Mouse (Mus musculus): ENCODE data around the gene Shank2. TPM values are rescaled to one million over a fixed set of nuclear protein-coding genes. Genes with fewer than 3 reads are reported as not detected.

Shank2 gene
- polyA plus RNA-seq (2016; fragmentation: Nextera tagmentation; extraction: Ambion mirVana): 3.3 and 3.9 TPM in 2 replicates

DNA sequence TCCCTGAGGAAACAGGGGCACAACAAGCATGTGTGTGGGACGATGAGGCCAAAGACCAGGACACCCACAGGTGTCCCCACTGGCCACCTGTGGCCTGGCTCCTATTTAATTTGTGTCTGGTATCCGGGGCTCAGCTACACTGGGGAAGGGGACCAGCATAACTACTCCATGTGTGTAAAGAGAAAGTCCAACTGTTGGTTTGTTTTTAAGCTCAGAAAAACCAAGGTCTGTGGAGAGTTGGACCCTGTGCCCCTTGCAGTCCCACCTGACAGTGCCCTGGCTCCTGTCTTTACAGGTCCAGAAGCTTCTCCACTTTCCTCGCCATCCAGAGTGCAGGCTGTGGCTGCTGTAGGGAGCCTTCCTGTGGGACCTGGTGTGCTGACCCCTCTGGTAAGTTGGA, at the start of gene Shank2:
Gene Shank2 (plus strand): TSS at position 301 of the 400 bp plus-strand sequence.
- Histone ChIP-seq H3K27me3 (replicated peaks) (no peaks in the 10 kb centered on the region), H3K4me3 (no peak within 1 kb of the TSS), H3K27ac (no peak within 1 kb of the TSS), H3K36me3 (no peaks in the 10 kb centered on the region), H3K9ac (no peak within 1 kb of the TSS), H3K4me1 (no peaks in the 10 kb centered on the region), H3K9me3 (peaks cover 5% of the 10 kb centered on the region; the same call in 1 of the 2 replicates), H3K4me2 (replicated peaks) (no peak within 1 kb of the TSS)
- WGBS: 83% methylated on average over 3 of the region's 3 CpGs
- ATAC-seq (ENCODE audit: low FRiP score, low read depth): no peak

DNA sequence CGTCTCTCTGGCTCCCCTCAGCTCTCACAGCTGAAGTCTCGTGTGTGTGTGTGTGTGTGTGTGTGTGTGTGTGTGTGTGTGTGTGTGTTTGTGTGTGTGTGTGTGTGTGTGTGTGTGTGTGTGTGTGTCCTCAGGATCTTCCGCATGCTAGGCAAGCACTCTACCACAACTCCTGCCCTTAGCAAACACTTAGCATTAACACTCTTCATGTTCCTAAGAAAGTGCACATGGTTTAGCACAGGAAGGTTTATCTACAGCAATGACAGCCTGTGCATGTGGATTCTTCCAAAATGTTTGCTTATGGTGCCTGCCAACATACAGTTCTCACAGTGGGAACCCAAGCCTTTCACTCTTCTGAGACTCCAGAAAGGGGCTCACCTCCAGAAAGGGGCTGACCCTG, 49.6 kb upstream of the Shank2 start:
- ATAC-seq (ENCODE audit: low FRiP score, low read depth): no peak
- Histone ChIP-seq H3K27ac (no peak overlapping the region), H3K36me3 (no peaks in the 10 kb centered on the region), H3K4me2 (replicated peaks) (no peak overlapping the region), H3K4me3 (no peak overlapping the region), H3K4me1 (no peaks in the 10 kb centered on the region), H3K27me3 (replicated peaks) (no peaks in the 10 kb centered on the region), H3K9me3 (no peaks in the 10 kb centered on the region), H3K9ac (no peak overlapping the region)
- 82% methylated on average over 3 of the region's 3 CpGs for WGBS

DNA sequence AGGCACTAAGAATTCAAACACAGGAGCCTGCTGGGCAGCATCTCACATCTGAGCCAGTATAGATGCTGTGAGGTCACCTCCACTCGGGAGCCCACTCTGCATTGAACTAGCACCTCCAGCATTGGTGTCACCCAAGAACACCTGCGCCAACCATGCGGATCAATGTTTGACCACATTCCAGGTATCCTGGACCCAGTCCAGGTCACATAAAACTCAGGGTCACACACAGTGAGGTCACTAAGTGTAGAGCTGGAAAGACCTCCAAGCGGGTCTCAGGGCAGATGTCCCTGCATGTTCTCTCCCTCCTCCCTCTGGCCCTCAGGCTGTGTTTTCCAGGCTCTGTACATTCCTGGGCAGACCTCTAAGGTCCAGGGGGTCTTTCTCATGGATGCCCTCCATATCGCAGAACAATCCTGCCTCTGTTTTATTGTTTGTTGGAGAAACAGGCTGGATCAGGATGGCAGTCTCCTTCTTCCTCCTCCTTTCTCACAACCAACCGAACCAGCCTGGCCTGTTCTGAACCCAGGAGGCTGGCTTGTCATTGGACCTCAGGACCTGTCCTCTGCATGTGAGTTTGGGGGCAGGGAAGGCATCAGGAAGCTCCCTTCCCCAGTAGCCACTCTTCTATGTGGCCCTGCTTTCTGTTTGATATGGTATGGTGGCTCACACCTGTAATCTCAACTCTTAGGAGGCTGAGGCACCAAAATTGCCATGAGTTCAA, 45.0 kb upstream of the Shank2 start:
- ATAC-seq (ENCODE audit: low FRiP score, low read depth): no peak
- Histone ChIP-seq H3K9ac (no peak overlapping the region), H3K27me3 (replicated peaks) (no peaks in the 10 kb centered on the region), H3K4me1 (no peaks in the 10 kb centered on the region), H3K9me3 (no peaks in the 10 kb centered on the region), H3K4me3 (no peak overlapping the region), H3K4me2 (replicated peaks) (no peak overlapping the region), H3K27ac (no peak overlapping the region), H3K36me3 (no peaks in the 10 kb centered on the region)
- WGBS: 83% methylated on average over 6 of the region's 6 CpGs

DNA sequence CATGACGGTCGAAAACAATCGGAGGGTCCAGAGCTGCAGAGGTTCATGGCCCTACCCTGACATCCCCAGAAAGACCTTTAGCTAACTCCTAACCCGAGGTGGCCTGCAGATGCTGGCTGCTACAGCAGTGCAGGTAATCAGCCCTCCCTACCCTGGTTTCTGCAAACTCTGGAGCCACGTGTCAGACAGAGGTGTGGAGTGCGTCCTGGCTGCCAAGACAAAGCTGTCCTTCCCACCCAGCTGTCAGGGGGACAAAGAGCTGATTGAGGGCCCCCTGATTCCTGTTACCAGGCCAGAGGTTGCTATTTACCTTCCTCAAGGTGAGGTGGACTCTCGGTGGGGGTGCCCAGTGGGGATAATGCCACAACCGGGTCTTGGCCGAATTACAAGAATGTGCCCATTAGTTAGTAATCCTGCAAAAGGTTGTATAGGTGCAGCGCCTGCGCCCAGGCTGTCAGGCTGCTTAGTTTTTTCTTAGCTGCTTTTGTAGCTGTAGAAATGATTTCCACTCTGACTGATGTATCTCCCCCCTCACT, 43.6 kb upstream of the Shank2 start:
- no peak for ATAC-seq (ENCODE audit: low FRiP score, low read depth)
- Histone ChIP-seq H3K9me3 (no peaks in the 10 kb centered on the region), H3K4me1 (no peaks in the 10 kb centered on the region), H3K27me3 (replicated peaks) (no peaks in the 10 kb centered on the region), H3K4me3 (no peak overlapping the region), H3K36me3 (no peaks in the 10 kb centered on the region), H3K4me2 (replicated peaks) (no peak overlapping the region), H3K9ac (no peak overlapping the region), H3K27ac (no peak overlapping the region)
- WGBS: 64% methylated on average over 11 of the region's 11 CpGs

DNA sequence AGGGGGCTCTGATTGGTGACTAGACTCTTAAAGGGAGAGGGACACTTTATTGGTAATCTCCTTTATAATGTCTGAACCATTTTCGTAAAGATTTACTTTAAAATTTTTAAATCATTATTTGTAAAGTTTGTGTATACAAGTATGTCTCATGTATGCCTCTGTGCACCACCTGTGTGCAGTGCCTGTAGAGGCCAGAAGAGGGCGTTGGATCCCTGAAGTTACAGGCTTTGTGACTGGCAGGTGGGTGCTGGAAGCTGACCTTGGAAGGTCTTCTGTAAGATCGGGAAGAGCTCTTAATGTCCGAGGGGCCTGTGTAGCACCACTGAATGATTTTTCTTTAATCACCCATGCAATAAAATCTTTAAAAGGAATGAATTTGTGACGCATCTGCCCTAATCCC, 37.9 kb upstream of the Shank2 start:
- H3K4me3 ChIP-seq: no peak overlapping the region
- H3K27me3 ChIP-seq (replicated peaks): no peaks in the 10 kb centered on the region
- no peaks in the 10 kb centered on the region for H3K4me1 ChIP-seq
- H3K9ac ChIP-seq: no peak overlapping the region
- WGBS: 86% methylated on average over 5 of the region's 5 CpGs
- no peak overlapping the region for H3K27ac ChIP-seq
- H3K9me3 ChIP-seq: no peaks in the 10 kb centered on the region
- no peak overlapping the region for H3K4me2 ChIP-seq (replicated peaks)
- H3K36me3 ChIP-seq: no peaks in the 10 kb centered on the region
- no peak for ATAC-seq (ENCODE audit: low FRiP score, low read depth)

DNA sequence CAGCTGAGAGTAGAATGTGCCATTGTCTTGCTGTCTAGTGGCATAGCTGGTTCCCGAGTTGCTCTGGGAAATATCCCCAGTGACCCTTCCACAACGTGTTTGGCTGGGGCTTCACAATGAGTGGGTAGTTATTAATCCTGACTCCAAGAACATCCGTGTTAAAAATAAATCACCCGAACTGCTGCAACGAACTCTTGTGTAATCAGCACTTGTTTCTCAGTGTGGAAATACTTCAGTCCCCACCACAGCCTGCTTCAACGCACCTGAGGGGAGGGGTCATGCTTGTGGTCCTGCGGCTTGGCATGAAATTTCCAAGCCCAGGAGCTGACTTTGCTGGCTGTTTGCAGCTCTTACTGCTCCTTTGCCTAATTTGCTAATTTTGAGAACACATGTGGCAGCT, 35.1 kb upstream of the Shank2 start:
- 83% methylated on average over 7 of the region's 7 CpGs for WGBS

DNA sequence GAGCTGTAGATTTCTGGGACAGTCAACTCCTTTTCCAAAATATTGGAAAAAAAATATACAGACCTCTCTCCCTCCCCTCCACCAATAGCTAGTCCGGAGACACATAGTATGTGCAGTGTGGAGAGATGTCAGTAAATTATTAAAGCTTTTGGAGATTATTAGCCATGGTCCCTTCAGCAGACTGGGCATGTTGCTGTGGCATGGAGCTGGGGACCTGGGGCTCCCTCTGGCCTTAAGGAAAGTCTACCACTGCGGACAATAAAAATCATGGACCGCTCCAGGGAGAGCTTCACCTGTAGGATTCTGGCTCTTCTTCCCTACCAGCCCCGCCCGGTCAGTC, 24.3 kb upstream of the Shank2 start:
- peak overlapping the region; percentile 42; the same call in 1 of the 2 replicates for H3K4me3 ChIP-seq
- 15% methylated on average over 5 of the region's 5 CpGs for WGBS
- H3K9me3 ChIP-seq: no peaks in the 10 kb centered on the region
- no peak for ATAC-seq (ENCODE audit: low FRiP score, low read depth)
- H3K4me2 ChIP-seq (replicated peaks): peak overlapping the region; percentile 97
- peaks cover 74% of the 10 kb centered on the region for H3K27me3 ChIP-seq (replicated peaks)
- no peaks in the 10 kb centered on the region for H3K36me3 ChIP-seq
- H3K9ac ChIP-seq: no peak overlapping the region
- H3K4me1 ChIP-seq: peaks cover 17% of the 10 kb centered on the region
- H3K27ac ChIP-seq: no peak overlapping the region

More for the DNA sequence above, 35.1 kb upstream of the Shank2 start:
- Histone ChIP-seq H3K9ac (no peak overlapping the region), H3K4me2 (replicated peaks) (no peak overlapping the region), H3K4me3 (no peak overlapping the region), H3K36me3 (no peaks in the 10 kb centered on the region), H3K4me1 (no peaks in the 10 kb centered on the region), H3K27me3 (replicated peaks) (no peaks in the 10 kb centered on the region), H3K9me3 (no peaks in the 10 kb centered on the region), H3K27ac (no peak overlapping the region)
- ATAC-seq (ENCODE audit: low FRiP score, low read depth): no peak

DNA sequence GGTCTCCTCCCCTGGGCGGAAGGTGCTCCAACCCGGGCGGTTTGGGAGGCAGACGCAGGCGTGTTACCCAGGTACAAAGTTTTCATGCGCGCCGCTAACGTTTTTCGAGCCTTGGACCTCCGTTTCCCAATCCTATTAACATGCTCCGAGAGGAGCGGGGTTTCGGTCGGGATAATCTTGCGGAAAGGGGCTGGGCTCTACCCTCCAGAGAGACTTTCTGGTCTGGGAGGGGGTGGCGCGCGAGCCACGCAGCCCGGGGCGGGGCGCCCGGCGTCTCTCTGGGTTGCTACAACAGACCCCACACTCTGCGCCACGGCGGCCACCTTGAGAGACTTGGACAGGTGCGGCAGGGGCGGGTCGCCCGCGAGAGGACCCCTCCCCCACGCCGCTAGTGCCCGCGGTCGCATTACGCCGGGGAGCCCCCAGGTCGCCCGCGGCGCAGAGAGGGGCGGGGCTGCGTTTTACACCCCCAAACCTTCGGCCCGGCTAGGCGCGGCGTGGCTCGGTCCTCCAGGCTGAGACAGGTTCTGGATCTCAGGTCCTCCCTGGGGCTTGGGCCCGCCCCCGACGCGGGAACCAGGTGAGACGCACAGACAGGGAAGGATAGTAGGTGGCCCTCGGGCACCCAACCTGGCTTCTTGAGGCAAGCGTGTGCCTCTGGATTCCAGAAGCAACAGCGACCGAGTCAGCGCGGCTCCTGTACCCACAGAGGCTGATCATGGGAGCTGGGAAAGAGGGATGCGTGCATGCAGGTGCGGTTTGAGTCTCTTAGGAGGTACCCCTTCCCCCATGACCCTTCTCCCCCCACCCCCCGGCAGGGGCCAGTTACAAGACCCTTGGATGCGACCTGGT, 23.7 kb upstream of the Shank2 start:
- Histone ChIP-seq H3K9ac (peak overlapping the region; percentile 14), H3K36me3 (no peaks in the 10 kb centered on the region), H3K9me3 (no peaks in the 10 kb centered on the region), H3K4me1 (peaks cover 17% of the 10 kb centered on the region), H3K4me3 (peak overlapping the region; percentile 42), H3K4me2 (replicated peaks) (peak overlapping the region; percentile 97), H3K27ac (no peak overlapping the region), H3K27me3 (replicated peaks) (peaks cover 74% of the 10 kb centered on the region)
- 0 out of 2 replicates have a peak, but pooled peaks have one; percentile 44 for ATAC-seq (ENCODE audit: low FRiP score, low read depth)
- WGBS: under 1% methylated on average over 67 of the region's 67 CpGs

DNA sequence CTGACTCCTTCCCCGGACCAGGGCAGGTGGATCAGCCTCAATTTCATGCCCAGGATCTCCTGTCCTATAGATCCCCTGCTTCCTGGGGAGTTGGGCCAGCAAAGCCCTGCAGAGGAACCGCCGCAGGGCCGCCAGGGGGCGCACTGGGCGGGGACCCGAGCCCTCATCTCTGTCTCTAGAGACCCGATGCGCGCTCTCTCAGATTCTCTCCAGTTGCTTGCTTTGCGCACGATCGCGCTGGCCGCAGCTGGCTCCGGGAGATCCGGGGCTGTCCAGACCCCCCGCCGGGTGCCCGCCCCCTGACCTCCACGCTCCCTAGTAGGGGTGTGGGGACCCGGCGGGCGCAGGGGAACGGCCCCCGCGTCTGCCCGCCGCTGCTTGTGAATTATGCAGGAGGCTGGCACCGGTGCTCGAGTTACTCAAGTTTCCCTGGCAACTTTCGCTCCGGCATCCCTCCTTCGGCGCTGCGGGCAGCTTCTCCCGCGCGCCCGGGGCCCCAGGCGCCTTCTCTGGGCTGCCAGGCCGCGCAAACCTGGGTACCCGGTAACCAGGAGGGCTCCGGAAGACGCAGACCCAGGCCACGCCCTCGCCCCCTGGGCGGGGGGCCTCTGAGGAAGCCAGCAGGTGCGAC, 22.9 kb upstream of the Shank2 start:
- Histone ChIP-seq H3K9ac (0 out of 2 replicates have a peak overlapping the region, but pooled peaks have one; percentile 35), H3K27me3 (replicated peaks) (peaks cover 70% of the 10 kb centered on the region), H3K36me3 (no peaks in the 10 kb centered on the region), H3K4me1 (peaks cover 17% of the 10 kb centered on the region), H3K4me3 (peak overlapping the region; percentile 42), H3K4me2 (replicated peaks) (peak overlapping the region; percentile 97), H3K9me3 (no peaks in the 10 kb centered on the region), H3K27ac (no peak overlapping the region)
- peak; percentile 79 for ATAC-seq (ENCODE audit: low FRiP score, low read depth)
- 1% methylated on average over 50 of the region's 50 CpGs for WGBS

DNA sequence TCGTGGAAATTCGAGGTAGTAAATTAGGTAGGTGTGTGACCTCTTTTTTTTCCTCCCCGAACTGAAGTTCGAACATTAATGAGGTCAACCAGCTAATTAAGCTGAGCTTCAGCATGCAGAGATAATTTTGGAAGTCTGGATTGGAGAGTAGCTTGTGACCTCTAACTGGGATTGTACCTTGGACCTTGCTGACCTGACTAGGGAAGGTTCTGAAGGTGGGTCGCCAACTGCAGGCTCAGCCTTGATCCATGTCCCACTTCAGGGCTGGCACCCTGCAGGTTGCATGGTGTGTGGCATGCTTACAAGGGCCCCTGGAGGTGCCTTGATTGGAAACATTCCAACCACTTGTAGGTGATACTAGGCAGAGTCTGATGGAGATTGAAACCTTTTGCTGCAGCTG, 21.7 kb upstream of the Shank2 start:
- Histone ChIP-seq H3K9ac (no peak overlapping the region), H3K4me3 (no peak overlapping the region), H3K27me3 (replicated peaks) (peaks cover 70% of the 10 kb centered on the region), H3K27ac (no peak overlapping the region), H3K9me3 (no peaks in the 10 kb centered on the region), H3K4me2 (replicated peaks) (no peak overlapping the region), H3K36me3 (no peaks in the 10 kb centered on the region), H3K4me1 (peaks cover 17% of the 10 kb centered on the region)
- WGBS: 57% methylated on average over 5 of the region's 5 CpGs
- no peak for ATAC-seq (ENCODE audit: low FRiP score, low read depth)

DNA sequence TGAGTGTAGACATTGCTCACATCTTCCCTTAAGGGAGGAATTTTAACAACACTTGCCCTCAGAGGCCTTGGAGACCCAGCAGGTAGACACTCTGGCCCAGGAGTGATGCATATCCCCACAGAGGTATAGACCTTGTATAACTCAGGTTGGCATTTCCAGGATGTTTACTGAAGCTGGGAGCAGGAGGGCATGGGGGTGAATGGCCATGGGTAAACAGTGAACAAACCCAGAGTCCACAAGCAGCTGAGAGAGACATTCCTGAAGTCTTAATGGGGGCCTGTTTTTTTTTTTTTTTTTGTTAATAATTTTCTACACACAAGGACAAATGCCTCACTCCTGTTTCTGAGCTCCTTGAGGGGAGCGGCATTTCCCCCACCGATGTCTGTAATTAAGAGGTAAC, 15.4 kb upstream of the Shank2 start:
- 91% methylated on average over 2 of the region's 2 CpGs for WGBS
- Histone ChIP-seq H3K4me1 (no peaks in the 10 kb centered on the region), H3K9ac (no peak overlapping the region), H3K4me3 (no peak overlapping the region), H3K4me2 (replicated peaks) (no peak overlapping the region), H3K36me3 (no peaks in the 10 kb centered on the region), H3K27ac (no peak overlapping the region), H3K9me3 (no peaks in the 10 kb centered on the region), H3K27me3 (replicated peaks) (0 out of 2 replicates have a peak, but pooled peaks cover 7% of the 10 kb centered on the region)
- no peak for ATAC-seq (ENCODE audit: low FRiP score, low read depth)

DNA sequence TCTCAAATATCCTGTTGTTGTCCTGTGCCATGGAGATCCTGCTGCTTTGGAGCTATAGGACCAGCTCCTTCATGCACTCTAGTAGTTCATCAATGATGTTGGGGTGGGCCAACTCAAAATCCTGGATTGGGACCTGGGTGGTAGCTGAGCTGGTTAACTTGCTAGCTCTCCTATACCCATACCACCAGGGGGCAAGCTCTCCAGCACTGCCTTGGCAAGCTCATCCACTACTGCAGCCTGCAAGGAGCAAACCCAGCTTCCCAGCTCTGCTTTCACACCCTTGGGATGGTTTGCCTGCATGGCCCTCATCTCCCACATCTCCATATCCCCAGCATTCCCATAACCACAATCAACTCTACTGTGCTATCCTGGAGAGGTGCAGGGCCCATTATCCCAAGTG, 10.6 kb upstream of the Shank2 start:
- H3K27me3 ChIP-seq (replicated peaks): no peaks in the 10 kb centered on the region
- no peak overlapping the region for H3K4me2 ChIP-seq (replicated peaks)
- H3K9ac ChIP-seq: no peak overlapping the region
- H3K27ac ChIP-seq: no peak overlapping the region
- no peak for ATAC-seq (ENCODE audit: low FRiP score, low read depth)
- no peaks in the 10 kb centered on the region for H3K36me3 ChIP-seq
- no peaks in the 10 kb centered on the region for H3K4me1 ChIP-seq
- no peak overlapping the region for H3K4me3 ChIP-seq
- H3K9me3 ChIP-seq: no peaks in the 10 kb centered on the region
